Mouse (Mus musculus): ENCODE results near the gene Sall1. TPM values are rescaled to one million over a fixed set of nuclear protein-coding genes. Genes with fewer than 3 reads are reported as not detected.

Gene Sall1
- polyA plus RNA-seq, 1 experiment from 2014 or later, result 1.2 TPM

Small RNAs within 50 kb of the gene (microRNA-seq; reads per million reads assigned to microRNA genes)
- gene Mir8110, result not detected

All from stomach, embryonic 15.5 days (tissue).